Mouse (Mus musculus) gonadal fat pad, adult 2 months (tissue): ENCODE measurements around the gene Eri3. TPM values are rescaled to one million over a fixed set of nuclear protein-coding genes. Genes with fewer than 3 reads are reported as not detected.

Experiments
- DNase-seq: peaks from one replicate; pipeline ENCODE4 v3.0.0-alpha.2; 2012; ENCODE audit warnings: low read depth
- polyA plus RNA-seq: library from polyadenylated mRNA; depleted of rRNA; stranded (reverse); fragments of >200 nt; gene quantifications from 2 replicates; pipeline ENCODE4 v1.2.3, GENCODE M21; 2012; rRNA removed

The Eri3 gene
- polyA plus RNA-seq = 75.6 and 90.6 TPM in 2 replicates

GRCm38 (mm10) chr4:117550140-117550851 lies at the start of gene Eri3:
TSS of gene Eri3 (plus strand) at chr4:117550365.
- peak; percentile 85 for DNase-seq

- no peak for DNase-seq
These were observed 31.9 kb upstream of the Eri3 start for GRCm38 (mm10) chr4:117518246-117518645.

GRCm38 (mm10) chr4:117521350-117521749 lies 28.8 kb upstream of the Eri3 start:
- DNase-seq = no peak

- DNase-seq = no peak
These were observed 24.2 kb upstream of the Eri3 start for GRCm38 (mm10) chr4:117525990-117526389.

GRCm38 (mm10) chr4:117527116-117527899 lies 22.9 kb upstream of the Eri3 start:
- no peak for DNase-seq

GRCm38 (mm10) chr4:117527952-117528351 lies 22.2 kb upstream of the Eri3 start:
- DNase-seq = no peak

GRCm38 (mm10) chr4:117529843-117530242 lies 20.3 kb upstream of the Eri3 start:
- no peak for DNase-seq

- DNase-seq = no peak
These were observed 14.5 kb upstream of the Eri3 start for GRCm38 (mm10) chr4:117535496-117536200.

- DNase-seq = no peak
These were observed 13.2 kb upstream of the Eri3 start for GRCm38 (mm10) chr4:117537002-117537401.

- DNase-seq = no peak
These were observed 10.7 kb upstream of the Eri3 start for GRCm38 (mm10) chr4:117539329-117539980.

- no peak for DNase-seq
These were observed 9.6 kb upstream of the Eri3 start for GRCm38 (mm10) chr4:117540571-117540970.

- DNase-seq = no peak
These were observed 4.7 kb upstream of the Eri3 start for GRCm38 (mm10) chr4:117545448-117545847.

GRCm38 (mm10) chr4:117546616-117547015 lies 3.5 kb upstream of the Eri3 start:
- no peak for DNase-seq

- DNase-seq = no peak
These were observed 589 bp upstream of the Eri3 start for GRCm38 (mm10) chr4:117549576-117549975.

GRCm38 (mm10) chr4:117551144-117552000 lies 1.2 kb downstream of the Eri3 start:
- no peak for DNase-seq

- no peak for DNase-seq
These were observed 5.3 kb downstream of the Eri3 start for GRCm38 (mm10) chr4:117555495-117555894.

GRCm38 (mm10) chr4:117556372-117556771 lies 6.2 kb downstream of the Eri3 start:
- no peak for DNase-seq

- DNase-seq = no peak
These were observed 7.0 kb downstream of the Eri3 start for GRCm38 (mm10) chr4:117557068-117557645.

- DNase-seq = no peak
These were observed 13.8 kb downstream of the Eri3 start for GRCm38 (mm10) chr4:117563967-117564366.

- no peak for DNase-seq
These were observed 18.7 kb downstream of the Eri3 start for GRCm38 (mm10) chr4:117568846-117569245.

- no peak for DNase-seq
These were observed 20.8 kb downstream of the Eri3 start for GRCm38 (mm10) chr4:117570964-117571363.
